Mouse (Mus musculus) testis, adult 2 months (tissue): ENCODE data around the gene Lgalsl. TPM values are rescaled to one million over a fixed set of nuclear protein-coding genes. Genes with fewer than 3 reads are reported as not detected.
A peak's percentile ranks its signal among the peaks of the same experiment; 100 is the strongest.

Experiments
- H3K27ac ChIP-seq: fragments of 200-500 bp; 2 replicates; pipeline ENCODE4 v1.5.1; 2012; ENCODE audit warnings: low read depth, low read length; ENCODE audit not compliant: control insufficient read depth, insufficient read depth
- H3K27me3 ChIP-seq: fragments of 200-500 bp; 2 replicates; pipeline ENCODE4 v1.6.1; 2012; ENCODE audit warnings: mild to moderate bottlenecking, low read length, moderate library complexity; ENCODE audit not compliant: control insufficient read depth, insufficient read depth
- H3K36me3 ChIP-seq: fragments of 200-500 bp; 2 replicates; pipeline ENCODE4 v1.6.1; 2012; ENCODE audit warnings: mild to moderate bottlenecking, low read length; ENCODE audit not compliant: control insufficient read depth, insufficient read depth
- H3K4me1 ChIP-seq: fragments of 200-500 bp; 2 replicates; pipeline ENCODE4 v1.6.1; 2012; ENCODE audit warnings: low read length; ENCODE audit not compliant: control insufficient read depth, insufficient read depth
- H3K4me3 ChIP-seq: fragments of 200-500 bp; 2 replicates; pipeline ENCODE4 v1.5.1; 2012; ENCODE audit warnings: low read depth, mild to moderate bottlenecking, low read length, moderate library complexity, mixed read lengths; ENCODE audit not compliant: control insufficient read depth
- CTCF ChIP-seq: fragments of 200-500 bp; IDR thresholded peaks from 2 replicates; pipeline ENCODE4 v1.5.1; 2012; ENCODE audit warnings: low read depth, mild to moderate bottlenecking, inconsistent platforms, low read length, moderate library complexity; ENCODE audit not compliant: control insufficient read depth, insufficient read depth, insufficient replicate concordance
- POLR2A ChIP-seq: fragments of 200-500 bp; IDR thresholded peaks from 2 replicates; pipeline ENCODE4 v1.6.1; 2012; ENCODE audit warnings: low read depth, mild to moderate bottlenecking, inconsistent platforms, low read length, moderate library complexity; ENCODE audit not compliant: control insufficient read depth
- polyA plus RNA-seq: library from polyadenylated mRNA; depleted of rRNA; stranded (reverse); fragments of >200 nt; gene quantifications from 2 replicates; pipeline ENCODE4 v1.2.3, GENCODE M21; 2012

The Lgalsl gene
- polyA plus RNA-seq, 1 experiment, result 0.95 TPM

DNA sequence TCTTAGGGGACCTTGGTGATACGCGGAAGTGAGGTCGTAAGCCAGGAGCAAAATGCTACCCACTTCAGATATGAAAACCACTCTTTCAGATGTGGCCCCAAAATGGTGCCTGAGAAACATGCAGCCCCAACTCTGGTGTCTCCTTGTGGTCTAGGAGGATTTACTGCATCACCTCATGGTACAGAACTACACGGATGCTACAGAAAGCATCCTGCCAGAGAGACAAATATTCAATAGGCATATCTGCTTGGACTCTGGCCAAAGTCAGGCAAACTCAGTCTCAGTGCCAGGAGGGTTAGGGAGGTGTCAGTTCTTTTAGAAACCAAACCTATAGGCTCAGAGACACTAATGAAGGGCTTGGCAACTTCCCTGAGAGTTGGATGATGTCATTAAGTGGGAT is 26.4 kb downstream of the Lgalsl start:
- no peak overlapping the region for H3K27ac ChIP-seq
- no peak overlapping the region for H3K4me3 ChIP-seq
- no peaks in the 10 kb centered on the region for H3K4me1 ChIP-seq
- H3K36me3 ChIP-seq, result no peaks in the 10 kb centered on the region
- TF ChIP-seq POLR2A (no peak), CTCF (no peak)
- H3K27me3 ChIP-seq, result no peaks in the 10 kb centered on the region

DNA sequence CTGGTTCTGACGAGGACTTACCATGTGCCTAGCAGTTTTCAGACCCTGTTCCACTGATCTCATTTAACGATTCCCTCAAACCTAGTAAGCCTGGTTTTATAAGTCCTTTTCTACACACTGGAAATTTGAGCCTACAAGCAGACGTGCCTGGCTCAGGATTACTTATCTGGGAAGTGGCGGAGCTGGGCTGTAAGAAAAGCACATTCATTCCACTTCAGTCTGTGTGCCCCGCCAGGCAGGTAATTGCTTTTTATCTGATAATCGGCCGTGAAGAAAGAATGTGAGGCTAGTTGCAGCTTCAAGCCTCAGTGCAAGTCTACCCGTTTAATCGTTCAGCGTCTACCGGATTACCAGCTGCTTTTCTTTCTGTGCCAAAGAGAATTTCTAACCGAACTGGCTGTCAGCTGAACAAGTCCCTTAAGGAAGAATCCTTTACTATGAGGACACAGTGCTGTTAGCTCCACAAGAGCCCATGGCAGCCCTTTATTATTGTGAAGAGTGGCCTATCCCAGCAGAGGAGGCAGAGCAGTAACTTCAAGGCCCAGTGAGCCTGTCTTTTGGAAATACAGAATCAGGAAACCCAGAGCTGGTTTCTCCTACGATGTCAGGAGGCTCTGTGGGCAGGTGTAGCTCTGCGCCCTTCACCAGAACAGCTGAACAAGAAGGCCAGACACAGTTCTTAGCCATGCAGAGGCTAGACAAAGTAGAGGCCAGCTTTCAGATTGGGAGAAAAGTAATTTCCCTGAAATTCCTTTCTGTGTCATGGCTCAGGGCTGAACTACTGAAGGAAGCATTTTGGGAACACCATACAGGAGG is 30.4 kb downstream of the Lgalsl start:
- Histone ChIP-seq H3K27me3 (no peaks in the 10 kb centered on the region), H3K4me3 (no peak overlapping the region), H3K27ac (no peak overlapping the region), H3K4me1 (no peaks in the 10 kb centered on the region), H3K36me3 (no peaks in the 10 kb centered on the region)
- TF ChIP-seq CTCF (no peak), POLR2A (no peak)

- Histone ChIP-seq H3K36me3 (no peaks in the 10 kb centered on the region), H3K4me3 (no peak overlapping the region), H3K27me3 (no peaks in the 10 kb centered on the region), H3K4me1 (peaks cover 3% of the 10 kb centered on the region), H3K27ac (no peak overlapping the region)
- no peak for TF ChIP-seq POLR2A
Observed at GRCm38 (mm10) chr11:20797841-20798240, 33.0 kb downstream of the Lgalsl start.

GRCm38 (mm10) chr11:20795466-20795865 is 35.4 kb downstream of the Lgalsl start:
- peaks cover 3% of the 10 kb centered on the region for H3K4me1 ChIP-seq
- H3K36me3 ChIP-seq, result no peaks in the 10 kb centered on the region
- TF ChIP-seq CTCF (no peak), POLR2A (no peak)
- H3K27me3 ChIP-seq, result no peaks in the 10 kb centered on the region
- no peak overlapping the region for H3K27ac ChIP-seq
- no peak overlapping the region for H3K4me3 ChIP-seq

- H3K27me3 ChIP-seq, result no peaks in the 10 kb centered on the region
- H3K36me3 ChIP-seq, result no peaks in the 10 kb centered on the region
- no peak overlapping the region for H3K27ac ChIP-seq
- H3K4me1 ChIP-seq, result peaks cover 3% of the 10 kb centered on the region
- H3K4me3 ChIP-seq, result peak overlapping the region; percentile 1
- TF ChIP-seq POLR2A (no peak), CTCF (no peak)
Observed at GRCm38 (mm10) chr11:20794913-20795254, 36.0 kb downstream of the Lgalsl start.

- H3K27ac ChIP-seq, result no peak overlapping the region
Observed at GRCm38 (mm10) chr11:20794196-20794912, 36.5 kb downstream of the Lgalsl start.

GRCm38 (mm10) chr11:20793676-20794075 is 37.2 kb downstream of the Lgalsl start:
- no peaks in the 10 kb centered on the region for H3K36me3 ChIP-seq
- H3K4me3 ChIP-seq, result no peak overlapping the region
- H3K4me1 ChIP-seq, result peaks cover 3% of the 10 kb centered on the region
- no peak overlapping the region for H3K27ac ChIP-seq
- no peaks in the 10 kb centered on the region for H3K27me3 ChIP-seq
- TF ChIP-seq CTCF, result no peak
- no peak for TF ChIP-seq POLR2A

More at GRCm38 (mm10) chr11:20794196-20794912, 36.5 kb downstream of the Lgalsl start:
- TF ChIP-seq POLR2A (no peak), CTCF (peak; percentile 87; the same call in 1 of the 2 replicates)
- peaks cover 3% of the 10 kb centered on the region for H3K4me1 ChIP-seq
- no peaks in the 10 kb centered on the region for H3K36me3 ChIP-seq
- H3K27me3 ChIP-seq, result no peaks in the 10 kb centered on the region
- H3K4me3 ChIP-seq, result peak overlapping the region; percentile 1

GRCm38 (mm10) chr11:20792667-20793066 is 38.2 kb downstream of the Lgalsl start:
- Histone ChIP-seq H3K36me3 (no peaks in the 10 kb centered on the region), H3K27me3 (no peaks in the 10 kb centered on the region), H3K27ac (no peak overlapping the region), H3K4me3 (no peak overlapping the region), H3K4me1 (peaks cover 3% of the 10 kb centered on the region)
- TF ChIP-seq POLR2A, result no peak
- TF ChIP-seq CTCF, result no peak
